Mouse (Mus musculus): ENCODE data around the gene Rpl23a. TPM values are rescaled to one million over a fixed set of nuclear protein-coding genes. Genes with fewer than 3 reads are reported as not detected.

Rpl23a gene
- polyA plus RNA-seq, 1 experiment from 2014 or later: 1,650 TPM

GRCm38 (mm10) chr11:78165761-78166109 is 17.6 kb downstream of the Rpl23a start:
- 2% methylated on average over 16 of the region's 16 CpGs for WGBS
- Histone ChIP-seq H3K4me3 (ENCODE audit: low read length) (peak overlapping the region; percentile 100), H3K27me3 (ENCODE audit: control insufficient read depth, insufficient read depth, low read length) (no peaks in the 10 kb centered on the region), H3K4me2 (replicated peaks; ENCODE audit: low read depth, low read length) (peak overlapping the region; percentile 75), H3K9me3 (ENCODE audit: control insufficient read depth, low read length) (no peaks in the 10 kb centered on the region), H3K4me1 (ENCODE audit: control insufficient read depth, insufficient read depth, low read length) (peaks cover 34% of the 10 kb centered on the region), H3K36me3 (ENCODE audit: control insufficient read depth, insufficient read depth, low read length) (peaks cover 18% of the 10 kb centered on the region), H3K9ac (ENCODE audit: low read depth, low read length) (peak overlapping the region; percentile 99), H3K27ac (ENCODE audit: low read depth, low read length) (peak overlapping the region; percentile 89)
- ATAC-seq (ENCODE audit: low FRiP score, low TSS enrichment): peak; percentile 24

DNA sequence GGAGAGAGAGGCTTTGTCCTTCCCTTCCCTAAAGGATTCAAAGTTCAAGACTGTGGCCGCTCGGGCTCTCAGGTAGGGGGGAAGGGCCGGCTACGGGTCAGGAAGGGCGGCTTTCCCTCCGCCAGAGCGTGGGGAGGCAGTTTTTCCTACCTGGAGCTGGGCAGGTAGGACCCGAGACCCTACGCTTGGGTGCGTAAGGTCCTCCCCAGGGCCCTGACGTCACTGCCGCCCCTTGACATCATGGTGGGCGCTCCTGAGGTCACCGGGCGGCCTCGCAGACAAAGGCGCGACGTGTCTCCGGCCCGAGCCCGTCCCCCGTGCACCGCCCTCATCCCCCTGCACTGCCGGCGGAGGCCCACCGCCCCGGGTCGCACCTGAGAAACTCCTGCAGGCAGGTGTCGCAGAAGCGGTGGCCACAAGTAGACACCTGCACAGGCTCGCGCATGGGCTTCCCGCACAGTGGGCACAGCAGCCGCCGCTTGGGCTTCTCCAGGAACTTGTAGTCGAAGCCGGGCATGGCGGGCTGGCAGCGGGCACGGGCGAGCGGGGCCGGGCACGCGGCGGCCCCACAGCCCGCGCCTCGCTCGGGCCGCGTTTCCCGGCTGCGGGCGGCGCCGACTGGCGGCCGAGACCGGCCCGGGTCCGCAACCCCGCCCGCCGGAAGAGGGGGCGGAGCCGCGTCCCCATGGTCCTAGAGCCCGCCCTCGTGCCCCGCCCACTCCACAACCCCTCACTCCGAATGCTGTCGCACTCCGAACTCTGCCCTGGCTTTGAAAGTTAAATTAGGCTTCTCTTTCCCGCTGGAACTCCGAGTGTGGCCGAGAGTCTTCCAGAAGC is 18.2 kb downstream of the Rpl23a start, which contains the start of gene Traf4:
Gene Traf4 (minus strand): TSS at position 666 of the 837 bp plus-strand sequence.
- WGBS: under 1% methylated on average over 67 of the region's 78 CpGs
- Histone ChIP-seq H3K4me2 (replicated peaks; ENCODE audit: low read depth, low read length) (peak within 1 kb of the TSS; percentile 75), H3K4me3 (ENCODE audit: low read length) (peak within 1 kb of the TSS; percentile 100), H3K4me1 (ENCODE audit: control insufficient read depth, insufficient read depth, low read length) (peaks cover 34% of the 10 kb centered on the region), H3K9ac (ENCODE audit: low read depth, low read length) (peak within 1 kb of the TSS; percentile 99), H3K9me3 (ENCODE audit: control insufficient read depth, low read length) (no peaks in the 10 kb centered on the region), H3K27me3 (ENCODE audit: control insufficient read depth, insufficient read depth, low read length) (no peaks in the 10 kb centered on the region), H3K27ac (ENCODE audit: low read depth, low read length) (peak within 1 kb of the TSS; percentile 99), H3K36me3 (ENCODE audit: control insufficient read depth, insufficient read depth, low read length) (peaks cover 24% of the 10 kb centered on the region)
- peak; percentile 83 for ATAC-seq (ENCODE audit: low FRiP score, low TSS enrichment)

DNA sequence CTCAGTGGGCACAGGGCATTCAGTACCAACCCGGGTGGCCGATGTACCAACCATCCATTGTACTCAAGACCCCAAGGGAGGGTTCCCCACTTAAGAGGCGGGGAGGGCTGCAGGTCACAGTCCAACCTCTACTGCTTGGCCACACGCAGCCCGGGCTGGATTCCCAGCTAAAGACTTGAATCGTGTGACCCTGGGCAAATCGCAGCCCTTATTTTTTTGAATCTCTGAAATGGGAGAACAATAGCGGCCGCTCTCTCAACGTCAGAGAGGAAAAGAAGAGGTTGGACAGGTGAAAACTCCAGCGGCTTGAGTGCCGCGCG is 18.8 kb downstream of the Rpl23a start:
- ATAC-seq (ENCODE audit: low FRiP score, low TSS enrichment): no peak
- H3K4me3 ChIP-seq (ENCODE audit: low read length): peak overlapping the region; percentile 100
- H3K27me3 ChIP-seq (ENCODE audit: control insufficient read depth, insufficient read depth, low read length): no peaks in the 10 kb centered on the region
- H3K4me1 ChIP-seq (ENCODE audit: control insufficient read depth, insufficient read depth, low read length): peaks cover 34% of the 10 kb centered on the region
- peak overlapping the region; percentile 99 for H3K9ac ChIP-seq (ENCODE audit: low read depth, low read length)
- no peaks in the 10 kb centered on the region for H3K9me3 ChIP-seq (ENCODE audit: control insufficient read depth, low read length)
- 1% methylated on average over 14 of the region's 14 CpGs for WGBS
- peak overlapping the region; percentile 75 for H3K4me2 ChIP-seq (replicated peaks; ENCODE audit: low read depth, low read length)
- peaks cover 30% of the 10 kb centered on the region for H3K36me3 ChIP-seq (ENCODE audit: control insufficient read depth, insufficient read depth, low read length)
- peak overlapping the region; percentile 99 for H3K27ac ChIP-seq (ENCODE audit: low read depth, low read length)

GRCm38 (mm10) chr11:78163681-78164603 is 19.4 kb downstream of the Rpl23a start:
- peak overlapping the region; percentile 75 for H3K4me2 ChIP-seq (replicated peaks; ENCODE audit: low read depth, low read length)
- H3K27ac ChIP-seq (ENCODE audit: low read depth, low read length): peak overlapping the region; percentile 99
- H3K4me1 ChIP-seq (ENCODE audit: control insufficient read depth, insufficient read depth, low read length): peaks cover 31% of the 10 kb centered on the region
- H3K36me3 ChIP-seq (ENCODE audit: control insufficient read depth, insufficient read depth, low read length): peaks cover 36% of the 10 kb centered on the region
- under 1% methylated on average over 21 of the region's 22 CpGs for WGBS
- H3K9ac ChIP-seq (ENCODE audit: low read depth, low read length): peak overlapping the region; percentile 99
- H3K9me3 ChIP-seq (ENCODE audit: control insufficient read depth, low read length): no peaks in the 10 kb centered on the region
- peak overlapping the region; percentile 100 for H3K4me3 ChIP-seq (ENCODE audit: low read length)
- H3K27me3 ChIP-seq (ENCODE audit: control insufficient read depth, insufficient read depth, low read length): no peaks in the 10 kb centered on the region
- ATAC-seq (ENCODE audit: low FRiP score, low TSS enrichment): peak; percentile 71

- 49% methylated on average over 2 of the region's 2 CpGs for WGBS
- H3K4me2 ChIP-seq (replicated peaks; ENCODE audit: low read depth, low read length): peak overlapping the region; percentile 75
- no peaks in the 10 kb centered on the region for H3K9me3 ChIP-seq (ENCODE audit: control insufficient read depth, low read length)
- peaks cover 45% of the 10 kb centered on the region for H3K36me3 ChIP-seq (ENCODE audit: control insufficient read depth, insufficient read depth, low read length)
- H3K4me1 ChIP-seq (ENCODE audit: control insufficient read depth, insufficient read depth, low read length): peaks cover 31% of the 10 kb centered on the region
- H3K4me3 ChIP-seq (ENCODE audit: low read length): peak overlapping the region; percentile 100
- peak overlapping the region; percentile 99 for H3K9ac ChIP-seq (ENCODE audit: low read depth, low read length)
- H3K27me3 ChIP-seq (ENCODE audit: control insufficient read depth, insufficient read depth, low read length): no peaks in the 10 kb centered on the region
- H3K27ac ChIP-seq (ENCODE audit: low read depth, low read length): peak overlapping the region; percentile 99
- ATAC-seq (ENCODE audit: low FRiP score, low TSS enrichment): no peak; the same call in 1 of the 2 replicates
Measured at GRCm38 (mm10) chr11:78163045-78163444, 20.3 kb downstream of the Rpl23a start.

- H3K9ac ChIP-seq (ENCODE audit: low read depth, low read length): peak overlapping the region; percentile 99; the same call in 1 of the 2 replicates
- no peaks in the 10 kb centered on the region for H3K27me3 ChIP-seq (ENCODE audit: control insufficient read depth, insufficient read depth, low read length)
- H3K4me2 ChIP-seq (replicated peaks; ENCODE audit: low read depth, low read length): peak overlapping the region; percentile 75
- peaks cover 31% of the 10 kb centered on the region for H3K4me1 ChIP-seq (ENCODE audit: control insufficient read depth, insufficient read depth, low read length)
- WGBS: 39% methylated on average over 6 of the region's 6 CpGs
- H3K36me3 ChIP-seq (ENCODE audit: control insufficient read depth, insufficient read depth, low read length): peaks cover 50% of the 10 kb centered on the region
- peak overlapping the region; percentile 99; the same call in 1 of the 2 replicates for H3K27ac ChIP-seq (ENCODE audit: low read depth, low read length)
- peak overlapping the region; percentile 100; the same call in 1 of the 2 replicates for H3K4me3 ChIP-seq (ENCODE audit: low read length)
- no peaks in the 10 kb centered on the region for H3K9me3 ChIP-seq (ENCODE audit: control insufficient read depth, low read length)
- ATAC-seq (ENCODE audit: low FRiP score, low TSS enrichment): no peak
Measured at GRCm38 (mm10) chr11:78162504-78162903, 20.9 kb downstream of the Rpl23a start.

DNA sequence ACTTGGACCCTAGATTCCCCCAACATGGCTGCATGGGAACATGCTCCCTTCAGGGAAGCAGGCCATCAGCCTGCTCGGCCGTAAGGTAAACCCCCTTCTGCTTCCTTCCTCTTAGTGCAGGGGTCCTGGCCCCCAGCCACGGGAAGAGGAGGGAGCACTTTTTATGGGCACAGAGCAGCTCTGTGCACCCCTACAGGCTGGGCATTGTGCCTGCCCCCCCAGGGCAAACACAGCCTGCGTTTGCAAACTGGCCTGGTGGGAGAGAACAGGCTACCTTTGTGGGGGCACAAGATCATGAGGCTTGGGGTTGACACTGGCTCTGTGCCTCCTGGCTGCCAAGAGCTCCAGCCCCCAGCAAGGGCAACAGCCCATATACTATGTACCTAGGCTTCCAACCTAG is 21.4 kb downstream of the Rpl23a start:
- Histone ChIP-seq H3K27ac (ENCODE audit: low read depth, low read length) (0 out of 2 replicates have a peak overlapping the region, but pooled peaks have one; percentile 9), H3K4me3 (ENCODE audit: low read length) (no peak overlapping the region), H3K36me3 (ENCODE audit: control insufficient read depth, insufficient read depth, low read length) (peaks cover 53% of the 10 kb centered on the region), H3K4me1 (ENCODE audit: control insufficient read depth, insufficient read depth, low read length) (peaks cover 31% of the 10 kb centered on the region), H3K9ac (ENCODE audit: low read depth, low read length) (0 out of 2 replicates have a peak overlapping the region, but pooled peaks have one; percentile 99), H3K9me3 (ENCODE audit: control insufficient read depth, low read length) (no peaks in the 10 kb centered on the region), H3K27me3 (ENCODE audit: control insufficient read depth, insufficient read depth, low read length) (no peaks in the 10 kb centered on the region), H3K4me2 (replicated peaks; ENCODE audit: low read depth, low read length) (peak overlapping the region; percentile 75)
- ATAC-seq (ENCODE audit: low FRiP score, low TSS enrichment): no peak
- WGBS: 59% methylated on average over 4 of the region's 4 CpGs

- H3K4me2 ChIP-seq (replicated peaks; ENCODE audit: low read depth, low read length): no peak overlapping the region
- H3K9ac ChIP-seq (ENCODE audit: low read depth, low read length): no peak overlapping the region
Measured at GRCm38 (mm10) chr11:78161169-78161568, 22.2 kb downstream of the Rpl23a start.

More at GRCm38 (mm10) chr11:78161169-78161568, 22.2 kb downstream of the Rpl23a start:
- Histone ChIP-seq H3K9me3 (ENCODE audit: control insufficient read depth, low read length) (no peaks in the 10 kb centered on the region), H3K27ac (ENCODE audit: low read depth, low read length) (no peak overlapping the region), H3K4me3 (ENCODE audit: low read length) (no peak overlapping the region), H3K4me1 (ENCODE audit: control insufficient read depth, insufficient read depth, low read length) (peaks cover 25% of the 10 kb centered on the region), H3K27me3 (ENCODE audit: control insufficient read depth, insufficient read depth, low read length) (no peaks in the 10 kb centered on the region), H3K36me3 (ENCODE audit: control insufficient read depth, insufficient read depth, low read length) (peaks cover 60% of the 10 kb centered on the region)
- no peak for ATAC-seq (ENCODE audit: low FRiP score, low TSS enrichment)
- 90% methylated on average over 14 of the region's 14 CpGs for WGBS

Measured in kidney, embryonic 14.5 days (tissue).